ENCODE assay signal across 1 mouse cellular context in the genomic region with DNA sequence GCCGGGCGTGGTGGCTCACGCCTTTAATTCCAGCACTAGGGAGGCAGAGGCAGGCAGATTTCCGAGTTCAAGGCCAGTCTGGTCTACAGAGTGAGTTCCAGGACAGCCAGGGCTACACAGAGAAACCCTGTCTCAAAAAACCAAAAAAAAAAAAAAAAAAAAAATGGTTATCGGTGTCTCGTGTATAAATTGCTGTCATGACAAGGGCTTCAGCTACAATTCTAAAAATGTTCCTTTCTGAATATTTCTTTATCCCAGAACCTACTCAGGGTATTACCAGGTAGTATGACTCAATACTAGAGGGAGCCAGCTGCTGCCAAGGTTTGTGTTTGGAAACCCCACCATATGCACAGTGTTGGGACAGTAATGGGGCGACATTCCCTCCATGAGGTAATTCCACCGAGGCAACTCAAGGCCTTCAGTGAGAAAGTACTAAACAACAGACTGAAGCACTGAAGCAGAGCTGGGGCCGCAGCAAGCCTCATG.
TF ChIP-seq lines count a peak whose summit lies in the region.

No protein-coding gene starts in this region.

TF ChIP-seq in CH12.LX, 34 proteins besides CTCF, POLR2A, EP300 and RAD21 (continued from another document):
- TF ChIP-seq KAT2A (IDR thresholded peaks at IDR 0.05; ENCODE audit: insufficient replicate concordance, low read length), result 0 out of 2 replicates have a peak, but pooled peaks have one; percentile 15
- no peak for TF ChIP-seq BHLHE40 (IDR thresholded peaks at IDR 0.05; ENCODE audit: low read depth, low read length)
- TF ChIP-seq UBTF (IDR thresholded peaks at IDR 0.05; ENCODE audit: low read depth, low read length), result peak; percentile 87; the same call in 1 of the 2 replicates
- no peak for TF ChIP-seq POLR2AphosphoS2 (IDR thresholded peaks at IDR 0.05; ENCODE audit: low read depth, low read length)
- TF ChIP-seq USF2 (conservative IDR thresholded peaks at IDR 0.05; ENCODE audit: low read depth, low read length), result no peak
- TF ChIP-seq MXI1 (IDR thresholded peaks at IDR 0.05; ENCODE audit: low read depth, low read length), result no peak
- no peak for TF ChIP-seq RCOR1 (conservative IDR thresholded peaks at IDR 0.05; ENCODE audit: low read depth, low read length)
- no peak for TF ChIP-seq ELF1 (IDR thresholded peaks at IDR 0.05; ENCODE audit: low read depth, low read length)
- TF ChIP-seq SMC3 (IDR thresholded peaks at IDR 0.05; ENCODE audit: low read depth, low read length), result peak; percentile 19; the same call in 1 of the 2 replicates
- TF ChIP-seq PAX5 (IDR thresholded peaks at IDR 0.05; ENCODE audit: low read length), result no peak
- no peak for TF ChIP-seq MYC (IDR thresholded peaks at IDR 0.05; ENCODE audit: low read depth, low read length)
- TF ChIP-seq NRF1 (IDR thresholded peaks at IDR 0.05; ENCODE audit: low read depth, low read length), result no peak; the same call in 1 of the 2 replicates
- no peak for TF ChIP-seq SIN3A (IDR thresholded peaks at IDR 0.05; ENCODE audit: low read length)
- TF ChIP-seq ZMIZ1 (IDR thresholded peaks at IDR 0.05; ENCODE audit: low read depth, low read length), result no peak
- TF ChIP-seq MEF2A (IDR thresholded peaks at IDR 0.05; ENCODE audit: borderline replicate concordance, low read depth, low read length), result peak; percentile 83
- TF ChIP-seq HCFC1 (IDR thresholded peaks at IDR 0.05; ENCODE audit: low read depth, low read length), result no peak
- TF ChIP-seq MAX (IDR thresholded peaks at IDR 0.05; ENCODE audit: low read length), result no peak
- TF ChIP-seq ZKSCAN1 (IDR thresholded peaks at IDR 0.05; ENCODE audit: borderline replicate concordance, low read depth, low read length), result no peak
- TF ChIP-seq ZC3H11A (IDR thresholded peaks at IDR 0.05; ENCODE audit: low read depth, low read length), result no peak
- no peak for TF ChIP-seq GABPA (IDR thresholded peaks at IDR 0.05; ENCODE audit: insufficient replicate concordance, low read depth, low read length)
- TF ChIP-seq MAFK (IDR thresholded peaks at IDR 0.05; ENCODE audit: insufficient replicate concordance, low read length), result peak; percentile 41; the same call in 1 of the 2 replicates
- peak; percentile 82 for TF ChIP-seq JUN (IDR thresholded peaks at IDR 0.05; ENCODE audit: insufficient read depth, low read depth, low read length)
- peak; percentile 95 for TF ChIP-seq IRF4 (IDR thresholded peaks at IDR 0.05; ENCODE audit: low read depth, low read length)
- peak; percentile 96 for TF ChIP-seq ETS1 (conservative IDR thresholded peaks at IDR 0.05; ENCODE audit: low read depth, low read length)
- TF ChIP-seq NELFE (IDR thresholded peaks at IDR 0.05; ENCODE audit: low read depth, low read length), result no peak
- TF ChIP-seq E2F4 (IDR thresholded peaks at IDR 0.05; ENCODE audit: insufficient replicate concordance, low read depth, low read length), result no peak
- TF ChIP-seq USF1 (IDR thresholded peaks at IDR 0.05; ENCODE audit: low read depth, low read length), result no peak
TF ChIP-seq in CH12.LX: peak in this region for 11.
